Mouse (Mus musculus): ENCODE results near the gene Vps8.

DNA sequence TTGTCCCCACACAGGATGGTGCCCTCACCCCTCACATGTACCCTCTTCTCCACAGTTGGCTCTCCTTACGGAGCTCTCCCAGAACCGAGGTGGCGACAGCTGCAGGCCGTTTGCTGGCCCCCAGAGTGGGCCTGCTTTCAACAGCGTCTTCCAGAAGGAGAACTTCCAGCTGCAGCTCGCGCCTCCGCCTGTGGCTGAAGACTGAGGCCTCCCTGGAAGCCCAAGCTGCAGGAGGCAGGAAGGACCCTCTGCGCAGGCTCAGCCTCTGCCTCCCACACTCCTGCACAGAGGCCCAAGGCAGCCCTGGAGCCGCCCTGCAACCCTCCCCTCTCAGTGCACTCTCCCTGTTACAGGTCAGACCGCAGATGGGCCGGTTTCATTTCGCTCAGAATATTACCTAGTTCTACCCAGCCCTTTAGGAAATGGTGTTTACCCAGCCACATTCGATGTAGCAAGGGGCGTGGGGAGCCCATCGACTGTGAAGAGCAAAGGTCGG, 221.2 kb downstream of the Vps8 start:
- TF ChIP-seq CTCF (conservative IDR thresholded peaks at IDR 0.05; ENCODE audit: insufficient read depth, insufficient read length, low read depth, low read length), result no peak
- no peak for TF ChIP-seq POLR2A (IDR thresholded peaks at IDR 0.05; ENCODE audit: low read depth, low read length)
